Mouse (Mus musculus) kidney, embryonic 14.5 days (tissue): ENCODE data around the gene Rps3a1. TPM values are rescaled to one million over a fixed set of nuclear protein-coding genes. Genes with fewer than 3 reads are reported as not detected.

ENCODE experiments used
- ATAC-seq: fragments of 200-750 bp; cut with Nextera tagmentation; 2 replicates; pipeline ENCODE4 v1.8.0; 2017; ENCODE audit warnings: moderate number of reproducible peaks, mild to moderate bottlenecking, moderate TSS enrichment, moderate library complexity; ENCODE audit not compliant: low FRiP score, low TSS enrichment
- H3K27ac ChIP-seq: fragments of 300-500 bp; sonication (generic); 2 replicates; pipeline ENCODE4 v1.5.1; 2014; ENCODE audit warnings: low read depth, mild to moderate bottlenecking, low read length, moderate library complexity, mixed read lengths
- H3K27me3 ChIP-seq: fragments of 300-500 bp; sonication (generic); 2 replicates; pipeline ENCODE4 v1.6.1; 2014; ENCODE audit warnings: mild to moderate bottlenecking, low read length; ENCODE audit not compliant: control insufficient read depth, insufficient read depth
- H3K36me3 ChIP-seq: fragments of 300-500 bp; sonication (generic); 2 replicates; pipeline ENCODE4 v1.6.1; 2014; ENCODE audit warnings: low read length, mixed read lengths; ENCODE audit not compliant: control insufficient read depth, insufficient read depth
- H3K4me1 ChIP-seq: fragments of 300-500 bp; sonication (generic); 2 replicates; pipeline ENCODE4 v1.6.1; 2014; ENCODE audit warnings: low read length, mixed read lengths; ENCODE audit not compliant: control insufficient read depth, insufficient read depth
- H3K4me2 ChIP-seq: fragments of 300-500 bp; sonication (generic); replicated peaks from 2 replicates; pipeline ENCODE4 v1.6.1; 2014; ENCODE audit warnings: low read depth, mild to moderate bottlenecking, low read length
- H3K4me3 ChIP-seq: fragments of 300-500 bp; sonication (generic); 2 replicates; pipeline ENCODE4 v1.5.1; 2014; ENCODE audit warnings: mild to moderate bottlenecking, low read length
- H3K9ac ChIP-seq: fragments of 300-500 bp; sonication (generic); 2 replicates; pipeline ENCODE4 v1.6.1; 2014; ENCODE audit warnings: low read depth, mild to moderate bottlenecking, low read length, moderate library complexity
- H3K9me3 ChIP-seq: fragments of 300-500 bp; sonication (generic); 2 replicates; pipeline ENCODE4 v1.6.1; 2016; ENCODE audit warnings: low read length; ENCODE audit not compliant: control insufficient read depth
- WGBS: fragments of 180-500 bp; shearing (Covaris S2); extraction: QIAGEN DNeasy Blood & Tissue Kit; methylation state at CpG from one replicate; pipeline ENCODE4 v1.1.7; 2014; 5-methylcytosine and 5-hydroxymethylcytosine counted together
- polyA plus RNA-seq: library from polyadenylated mRNA; unstranded; fragments of >200 nt; fragmentation: Nextera tagmentation; extraction: Ambion mirVana; gene quantifications from 2 replicates; pipeline ENCODE4 v1.2.1, GENCODE M21; 2014

Rps3a1 gene
- 1,488 and 1,909 TPM in 2 replicates for polyA plus RNA-seq

DNA sequence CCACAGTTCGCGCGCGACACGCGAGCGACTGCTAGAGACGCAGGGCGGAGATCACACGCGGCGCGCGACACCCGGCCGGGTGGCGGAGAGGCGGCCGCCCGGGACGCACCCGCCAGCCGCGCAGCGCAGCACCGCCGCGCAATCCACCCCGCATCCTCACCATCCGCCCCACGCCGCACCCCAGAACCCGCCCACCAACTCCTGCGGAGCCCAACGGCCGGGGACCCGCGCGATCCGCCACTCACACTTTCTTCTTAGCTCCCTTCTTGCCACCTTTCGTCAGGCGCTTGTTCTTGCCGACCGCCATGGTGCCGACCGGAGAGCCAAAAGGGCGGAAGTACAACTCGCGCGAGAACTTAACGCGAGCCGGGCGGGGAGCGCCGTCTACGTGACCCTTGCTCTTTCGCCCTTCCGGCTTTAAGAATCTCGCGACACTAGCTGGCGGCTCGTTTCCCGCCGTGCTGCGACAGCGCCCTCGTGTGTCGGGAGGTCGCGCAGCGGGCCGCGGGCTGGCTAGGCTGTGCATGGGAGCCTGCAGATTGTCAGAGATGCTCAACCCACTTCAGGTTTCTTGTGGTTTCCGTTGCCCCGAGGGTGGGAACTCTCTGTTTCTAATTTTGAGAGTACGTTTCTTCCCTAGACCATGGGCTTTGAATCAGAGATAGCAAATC lies at the start of gene Rps3a1:
Rps3a1 (minus strand) TSS at position 440 of the 671 bp plus-strand sequence.
- Histone ChIP-seq H3K9me3 (no peaks in the 10 kb centered on the region), H3K4me3 (peak within 1 kb of the TSS; percentile 98), H3K4me1 (peaks cover 6% of the 10 kb centered on the region; the same call in 1 of the 2 replicates), H3K27ac (peak within 1 kb of the TSS; percentile 90), H3K36me3 (peaks cover 40% of the 10 kb centered on the region), H3K9ac (peak within 1 kb of the TSS; percentile 97), H3K27me3 (no peaks in the 10 kb centered on the region), H3K4me2 (peak within 1 kb of the TSS; percentile 89)
- peak; percentile 95 for ATAC-seq
- WGBS, result under 1% methylated on average over 73 of the region's 77 CpGs

DNA sequence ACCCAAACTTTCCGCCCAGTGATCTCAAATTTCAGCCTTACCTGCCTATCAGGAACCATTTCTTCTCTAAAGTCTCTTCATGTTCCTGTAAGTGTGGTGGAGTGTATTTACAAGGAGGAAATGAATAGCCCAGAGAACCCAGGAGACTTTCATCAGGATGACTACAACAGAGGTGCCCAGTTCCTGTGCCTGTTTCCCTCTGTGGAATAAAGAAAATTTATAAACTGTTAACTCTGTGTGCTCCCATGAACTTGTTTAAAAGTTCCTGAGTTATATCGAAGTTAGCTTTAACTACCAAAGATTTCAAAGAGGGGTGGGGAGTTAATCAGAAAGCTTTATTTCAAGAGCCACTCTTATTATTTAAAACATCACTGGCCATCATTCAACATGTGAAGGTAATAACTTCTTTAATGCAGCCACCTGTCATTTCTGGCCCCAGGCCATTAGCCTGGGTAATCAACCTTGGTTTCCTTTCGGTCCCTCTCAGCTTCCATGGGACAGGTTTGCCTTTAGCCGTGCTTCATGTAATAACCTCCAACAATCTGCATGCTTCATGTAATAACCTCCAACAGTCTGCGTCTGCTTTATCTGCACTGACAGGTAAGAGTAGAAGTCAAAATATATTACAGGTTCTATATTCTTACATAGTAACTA lies 45.4 kb upstream of the Rps3a1 start:
- Histone ChIP-seq H3K4me1 (peaks cover 7% of the 10 kb centered on the region; the same call in 1 of the 2 replicates), H3K36me3 (no peaks in the 10 kb centered on the region), H3K9me3 (no peaks in the 10 kb centered on the region), H3K9ac (no peak overlapping the region), H3K4me3 (no peak overlapping the region), H3K27me3 (no peaks in the 10 kb centered on the region), H3K4me2 (no peak overlapping the region), H3K27ac (no peak overlapping the region)
- no peak for ATAC-seq
- WGBS, result 38% methylated on average over 5 of the region's 5 CpGs

DNA sequence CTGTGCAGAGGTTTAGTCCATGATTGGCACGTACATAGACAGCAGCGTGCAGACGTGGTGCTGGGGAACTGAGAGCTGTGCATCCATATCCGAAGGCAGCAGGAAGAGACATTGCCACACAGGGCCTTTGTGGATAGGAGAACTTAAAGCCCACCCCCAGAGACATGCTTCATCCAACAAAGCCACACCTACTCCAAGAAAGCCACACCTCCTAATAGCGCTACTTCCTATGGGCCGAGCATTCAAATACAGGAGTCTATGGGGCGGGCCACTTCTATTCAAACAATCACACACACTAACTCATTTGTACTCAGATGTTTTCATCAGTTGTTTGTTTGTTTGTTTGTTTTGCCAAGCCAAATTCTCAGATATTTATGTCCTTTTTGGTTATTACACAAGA lies 42.0 kb upstream of the Rps3a1 start:
- Histone ChIP-seq H3K4me2 (no peak overlapping the region), H3K4me1 (peaks cover 7% of the 10 kb centered on the region; the same call in 1 of the 2 replicates), H3K27me3 (no peaks in the 10 kb centered on the region), H3K4me3 (no peak overlapping the region), H3K27ac (no peak overlapping the region), H3K9me3 (no peaks in the 10 kb centered on the region), H3K36me3 (no peaks in the 10 kb centered on the region), H3K9ac (no peak overlapping the region)
- WGBS, result 89% methylated on average over 7 of the region's 7 CpGs
- ATAC-seq, result no peak

DNA sequence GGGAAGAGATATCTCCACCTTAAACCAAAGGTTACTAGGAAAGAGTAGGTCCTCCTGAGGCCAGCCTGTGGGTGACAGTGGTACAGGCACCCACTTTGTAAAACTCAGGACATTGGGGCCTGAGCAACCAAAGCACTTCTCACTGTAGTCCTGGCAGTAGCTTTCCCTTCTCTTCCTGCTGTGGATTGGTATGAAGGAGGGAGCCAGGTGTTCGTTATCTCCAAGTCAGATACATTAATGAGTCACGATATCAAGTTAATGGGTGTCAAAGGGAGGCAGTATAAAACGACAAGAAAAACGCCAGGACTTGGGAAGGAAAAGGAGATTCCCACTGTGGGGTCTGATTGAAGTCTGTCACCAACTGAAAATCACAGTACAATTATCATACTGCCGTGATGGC lies 38.6 kb upstream of the Rps3a1 start:
- WGBS, result 31% methylated on average over 5 of the region's 5 CpGs

DNA sequence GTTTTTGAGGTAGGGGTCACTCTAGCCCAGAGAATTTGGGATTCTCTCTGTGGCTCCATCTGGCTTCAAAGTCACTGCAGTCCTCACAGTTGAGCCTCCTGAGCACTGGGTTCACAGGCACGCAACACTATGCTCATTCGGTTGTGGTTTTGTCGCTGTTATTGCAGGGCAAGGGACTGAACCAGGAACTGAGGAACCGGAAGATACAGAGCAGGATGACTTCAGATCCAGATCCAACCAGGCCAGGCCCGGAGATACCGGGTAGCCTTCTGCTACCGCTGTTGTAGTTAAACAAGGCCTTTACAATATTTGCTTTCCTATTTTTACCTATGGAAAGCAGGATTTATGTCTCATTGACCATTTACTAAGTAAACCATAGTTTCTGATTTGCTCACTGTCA lies 37.2 kb upstream of the Rps3a1 start:
- H3K36me3 ChIP-seq, result no peaks in the 10 kb centered on the region
- no peak overlapping the region for H3K4me2 ChIP-seq
- H3K4me3 ChIP-seq, result no peak overlapping the region
- WGBS, result 87% methylated on average over 7 of the region's 7 CpGs
- H3K9ac ChIP-seq, result no peak overlapping the region
- ATAC-seq, result no peak
- peaks cover 5% of the 10 kb centered on the region; the same call in 1 of the 2 replicates for H3K4me1 ChIP-seq
- H3K27ac ChIP-seq, result no peak overlapping the region
- H3K27me3 ChIP-seq, result no peaks in the 10 kb centered on the region
- no peaks in the 10 kb centered on the region for H3K9me3 ChIP-seq

More for the DNA sequence above, 38.6 kb upstream of the Rps3a1 start:
- H3K27ac ChIP-seq, result no peak overlapping the region
- H3K4me1 ChIP-seq, result no peaks in the 10 kb centered on the region
- no peak overlapping the region for H3K4me3 ChIP-seq
- no peaks in the 10 kb centered on the region for H3K27me3 ChIP-seq
- no peaks in the 10 kb centered on the region for H3K9me3 ChIP-seq
- no peak overlapping the region for H3K9ac ChIP-seq
- H3K4me2 ChIP-seq, result no peak overlapping the region
- ATAC-seq, result no peak
- no peaks in the 10 kb centered on the region for H3K36me3 ChIP-seq

DNA sequence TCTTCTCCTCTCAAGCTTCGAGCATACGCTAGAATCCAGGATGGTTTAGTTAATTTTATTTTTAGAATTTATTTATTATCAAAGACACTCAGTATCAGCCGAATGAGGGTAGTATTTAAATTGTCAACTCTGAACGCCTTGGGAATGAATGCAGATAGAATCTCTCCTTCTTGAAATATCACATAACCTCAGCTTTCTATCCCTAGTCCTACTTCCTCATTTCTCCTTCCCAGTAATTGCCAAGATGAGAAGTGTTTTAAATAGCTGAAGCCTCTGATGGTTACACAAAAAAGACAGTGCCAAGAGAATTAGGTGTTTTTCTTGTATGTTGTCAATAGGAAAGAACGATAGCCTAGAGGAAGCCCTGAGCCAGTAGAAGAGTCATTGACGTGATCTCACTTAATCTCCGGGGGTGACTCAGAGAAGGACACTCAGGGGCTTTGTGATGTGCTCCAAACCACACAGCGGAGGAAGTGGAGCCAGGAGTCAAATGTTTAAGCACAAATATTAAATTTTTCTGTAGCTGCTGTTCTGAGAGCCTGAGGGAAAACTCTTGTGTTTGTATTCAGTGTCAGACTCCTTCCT lies 26.4 kb upstream of the Rps3a1 start:
- H3K27me3 ChIP-seq, result no peaks in the 10 kb centered on the region
- 82% methylated on average over 8 of the region's 8 CpGs for WGBS
- H3K4me3 ChIP-seq, result no peak overlapping the region
- H3K36me3 ChIP-seq, result no peaks in the 10 kb centered on the region
- H3K9ac ChIP-seq, result no peak overlapping the region
- H3K9me3 ChIP-seq, result no peaks in the 10 kb centered on the region
- ATAC-seq, result no peak
- no peak overlapping the region for H3K4me2 ChIP-seq
- H3K4me1 ChIP-seq, result no peaks in the 10 kb centered on the region
- no peak overlapping the region for H3K27ac ChIP-seq

DNA sequence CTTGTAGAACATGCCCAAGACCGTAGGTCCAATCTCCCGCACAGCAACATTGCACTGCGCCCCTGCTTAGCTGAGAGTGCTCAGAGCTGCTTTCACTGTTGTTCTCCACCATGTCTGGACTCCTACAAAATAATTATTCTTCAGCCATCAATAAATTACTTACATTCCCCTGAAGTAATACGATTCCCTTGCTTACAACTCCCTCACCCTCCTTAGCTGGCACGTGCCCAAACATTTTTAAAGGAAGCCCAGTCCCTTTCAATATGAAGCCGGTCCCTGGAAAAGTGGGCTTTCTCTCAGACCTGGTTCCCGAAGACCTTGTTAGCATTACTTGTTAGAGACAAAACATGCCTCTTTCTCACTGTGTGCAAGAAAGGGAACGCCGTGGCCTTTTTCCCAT lies 7.0 kb upstream of the Rps3a1 start:
- Histone ChIP-seq H3K36me3 (no peaks in the 10 kb centered on the region), H3K9me3 (no peaks in the 10 kb centered on the region), H3K27me3 (no peaks in the 10 kb centered on the region), H3K27ac (no peak overlapping the region), H3K4me2 (no peak overlapping the region), H3K4me1 (no peaks in the 10 kb centered on the region), H3K4me3 (no peak overlapping the region), H3K9ac (no peak overlapping the region)
- 57% methylated on average over 9 of the region's 9 CpGs for WGBS
- no peak for ATAC-seq

DNA sequence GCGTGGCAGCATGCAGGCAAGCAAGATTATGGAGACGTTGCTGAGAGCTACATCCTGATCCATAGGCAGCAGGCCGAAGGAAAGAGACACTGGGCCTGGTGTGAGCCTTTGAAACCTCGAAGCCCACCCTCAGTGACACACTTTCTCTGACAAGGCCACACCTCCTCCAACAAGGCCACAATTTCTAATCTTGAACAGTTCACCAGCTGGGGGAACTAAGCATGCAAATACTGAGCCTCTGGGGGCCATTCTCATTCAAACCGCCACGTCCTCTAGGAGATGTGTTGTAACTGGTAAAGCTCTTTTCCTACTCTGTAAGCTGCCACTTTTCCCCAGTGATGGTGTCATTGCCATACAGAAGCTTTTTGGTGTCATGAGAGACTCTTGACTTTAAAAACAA lies 6.6 kb upstream of the Rps3a1 start:
- Histone ChIP-seq H3K4me1 (no peaks in the 10 kb centered on the region), H3K4me3 (no peak overlapping the region), H3K27ac (no peak overlapping the region), H3K4me2 (no peak overlapping the region), H3K9ac (no peak overlapping the region), H3K27me3 (no peaks in the 10 kb centered on the region), H3K9me3 (no peaks in the 10 kb centered on the region), H3K36me3 (no peaks in the 10 kb centered on the region)
- 86% methylated on average over 6 of the region's 6 CpGs for WGBS
- ATAC-seq, result no peak

DNA sequence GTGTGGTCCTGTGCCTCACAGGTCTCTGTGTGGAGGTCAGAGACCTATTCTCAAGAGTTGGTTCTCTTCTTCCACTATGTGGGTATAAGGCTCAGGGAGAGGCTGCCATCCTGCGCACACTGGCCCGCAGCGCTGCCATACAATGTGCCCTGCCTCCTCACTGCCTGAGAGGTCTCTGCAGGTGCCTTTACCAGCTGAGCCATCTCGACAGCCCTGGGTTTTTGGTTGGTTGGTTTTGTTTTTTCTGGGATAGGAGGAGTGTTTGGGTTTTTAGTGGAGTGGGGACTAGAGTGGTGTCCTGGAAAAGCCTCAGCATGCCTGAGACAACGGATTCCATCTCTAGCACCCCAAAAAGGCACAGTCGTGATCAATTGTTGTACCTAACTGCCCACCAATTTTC lies 841 bp upstream of the Rps3a1 start:
- no peak overlapping the region for H3K9ac ChIP-seq
- no peaks in the 10 kb centered on the region for H3K27me3 ChIP-seq
- peaks cover 31% of the 10 kb centered on the region for H3K36me3 ChIP-seq
- WGBS, result 70% methylated on average over 6 of the region's 6 CpGs
- H3K27ac ChIP-seq, result no peak overlapping the region
- H3K9me3 ChIP-seq, result no peaks in the 10 kb centered on the region
- no peak overlapping the region for H3K4me3 ChIP-seq
- peak; percentile 9; the same call in 1 of the 2 replicates for ATAC-seq
- H3K4me1 ChIP-seq, result peaks cover 6% of the 10 kb centered on the region; the same call in 1 of the 2 replicates
- no peak overlapping the region for H3K4me2 ChIP-seq
